Mouse (Mus musculus): Measurements from ENCODE around the gene Tmprss9.

Gene Tmprss9

DNA sequence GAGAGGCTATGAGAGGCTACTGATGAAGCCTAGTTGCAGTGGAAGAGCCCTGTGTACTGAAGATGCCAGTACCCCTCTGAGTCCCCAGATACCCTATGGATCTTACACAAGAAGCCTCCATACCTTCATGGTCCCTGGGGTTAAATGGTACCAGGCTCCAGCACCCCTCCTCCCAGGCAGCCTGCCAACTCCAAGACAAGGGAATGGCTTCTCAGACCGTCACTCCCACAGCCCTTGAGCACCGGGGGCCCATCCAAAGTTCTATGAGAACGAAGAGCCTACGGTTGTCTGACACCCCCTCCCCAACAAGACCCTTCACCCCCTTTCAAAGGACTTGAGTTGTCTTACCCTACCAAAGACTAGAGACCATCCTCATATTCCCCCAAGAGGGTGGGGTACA lies 44.1 kb downstream of the Tmprss9 start:
- DNase-seq (ENCODE audit: low spot score), result no peak

DNA sequence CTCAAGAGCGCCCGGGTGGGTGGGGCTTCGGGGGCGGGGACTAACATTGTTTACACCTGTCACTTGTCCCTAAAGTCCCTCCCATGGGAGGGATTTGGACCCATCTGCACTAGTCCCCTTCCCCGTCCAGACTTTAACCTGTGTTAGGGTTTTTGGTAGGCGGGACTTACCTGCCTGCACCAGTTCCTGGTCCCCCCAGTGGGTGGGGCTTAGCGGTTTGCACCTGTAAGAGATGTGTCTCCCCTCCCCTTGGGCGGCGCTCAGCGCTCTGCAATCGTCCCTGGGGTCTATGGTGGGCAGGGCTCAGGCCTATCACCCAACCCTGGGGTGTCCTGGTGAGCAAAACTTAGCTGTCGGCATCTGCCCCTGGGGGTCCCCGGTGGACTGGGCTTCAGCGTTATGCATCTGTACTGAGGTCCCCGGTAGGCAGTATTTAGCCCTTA lies 45.7 kb downstream of the Tmprss9 start:
- no peak for DNase-seq (ENCODE audit: low spot score)

DNA sequence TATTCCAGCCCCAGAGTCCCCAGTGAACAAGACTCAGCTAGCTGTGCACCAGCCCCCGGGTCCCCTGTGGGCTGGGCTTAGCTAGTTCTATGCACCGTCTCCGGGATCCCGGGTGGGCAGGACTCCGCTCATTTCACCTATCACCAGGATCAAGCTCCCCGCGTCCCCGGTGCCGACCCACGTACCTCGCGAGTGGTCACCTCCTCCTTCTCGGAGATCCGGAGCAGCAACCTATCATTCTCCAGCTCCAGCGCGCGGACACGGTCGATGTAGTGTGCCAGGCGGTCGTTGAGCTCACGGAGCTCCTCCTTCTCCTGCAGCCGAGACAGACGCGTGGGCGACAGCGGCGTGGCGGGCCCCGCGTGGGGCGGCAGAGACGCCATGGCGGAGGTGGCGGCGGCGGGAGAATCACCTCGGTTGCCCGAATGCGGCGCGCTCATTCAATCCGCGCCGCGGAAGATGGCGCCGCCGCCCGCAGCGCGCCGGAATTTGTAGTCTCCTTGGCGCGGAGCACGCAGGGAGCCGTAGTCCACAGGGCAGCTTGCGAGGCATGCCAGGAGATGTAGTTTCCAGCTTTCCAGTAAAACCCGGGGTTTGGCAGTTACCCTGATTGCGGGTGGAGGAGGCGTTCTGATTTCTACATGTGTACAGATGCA lies 46.3 kb downstream of the Tmprss9 start, which contains the start of gene Lmnb2:
Gene Lmnb2 (minus strand): TSS at position 467 of the 656 bp plus-strand sequence.
- DNase-seq (ENCODE audit: low spot score), result peak; percentile 45

DNA sequence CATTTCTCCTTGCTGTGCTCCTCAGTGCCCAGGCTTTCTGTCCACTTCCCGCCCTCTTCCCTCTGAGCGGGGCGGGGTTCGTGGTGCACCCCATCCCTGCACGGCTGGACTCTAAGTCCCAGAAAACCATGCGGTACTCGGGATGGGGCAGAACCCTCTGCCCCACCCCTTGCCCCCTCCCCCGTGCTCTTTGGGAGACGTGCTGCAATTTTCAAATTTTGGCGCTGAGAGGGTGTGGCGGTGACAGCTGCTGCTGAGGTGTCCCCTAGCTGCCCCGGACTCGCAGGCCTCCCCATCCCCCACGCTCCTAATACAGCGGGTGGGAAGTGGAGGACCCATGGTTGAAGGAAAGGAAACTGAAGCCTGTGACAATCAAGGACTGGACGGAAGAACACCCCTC lies 50.3 kb downstream of the Tmprss9 start:
- no peak for DNase-seq (ENCODE audit: low spot score)

DNA sequence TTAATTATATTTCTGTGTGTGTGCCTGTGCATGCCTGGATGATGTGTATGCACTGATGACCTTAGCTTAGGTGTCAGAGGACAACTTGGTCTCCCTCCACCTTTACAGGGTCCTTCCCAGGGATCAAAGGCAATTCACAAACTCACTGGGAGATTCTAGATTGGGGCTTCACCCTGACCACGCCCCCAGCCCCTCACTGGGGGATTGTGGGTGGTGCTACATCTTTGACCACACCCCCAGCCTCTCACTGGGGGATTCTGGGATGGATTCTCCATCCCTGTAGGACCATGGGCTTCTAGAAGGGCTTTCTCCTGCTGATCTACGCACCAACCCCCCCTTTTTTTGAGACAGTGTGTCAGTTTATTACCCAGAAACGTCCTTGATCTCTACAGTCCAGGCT lies 53.8 kb downstream of the Tmprss9 start:
- DNase-seq (ENCODE audit: low spot score), result no peak

DNA sequence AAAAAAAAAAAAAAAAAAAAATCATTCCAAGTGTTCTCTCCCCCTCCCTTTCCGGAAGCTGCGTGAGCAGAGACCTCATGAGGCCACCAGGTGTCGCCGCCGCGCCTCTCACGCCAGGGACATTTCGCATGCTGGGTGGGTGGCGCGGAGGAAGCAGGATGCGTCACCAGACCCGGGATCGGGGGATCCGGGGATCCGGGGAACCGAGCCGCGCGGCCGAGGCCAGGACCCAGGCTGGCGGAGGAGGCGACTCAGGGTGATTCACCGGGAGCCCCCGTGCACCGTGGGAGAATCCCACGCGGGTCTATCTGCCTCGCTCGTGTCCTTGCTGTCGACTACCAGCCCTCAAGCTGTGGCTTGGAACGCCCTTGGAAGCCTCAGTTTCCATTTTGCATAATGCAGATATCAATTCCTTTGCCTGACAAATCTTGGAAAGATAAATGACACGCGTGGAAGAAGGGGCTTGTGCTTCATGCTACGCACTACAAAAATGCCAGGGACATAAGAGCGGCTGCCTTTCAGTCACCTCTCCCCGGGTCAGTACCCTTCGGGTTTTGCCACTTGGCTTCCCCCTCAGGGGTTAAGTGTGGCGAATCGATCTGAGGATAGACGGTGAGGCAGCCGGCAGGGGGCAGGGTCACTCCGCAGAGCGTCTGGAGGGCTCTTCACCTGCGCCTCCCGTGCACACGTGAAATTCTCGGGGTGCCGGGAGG lies 57.1 kb downstream of the Tmprss9 start:
- peak; percentile 72 for DNase-seq (ENCODE audit: low spot score)

DNA sequence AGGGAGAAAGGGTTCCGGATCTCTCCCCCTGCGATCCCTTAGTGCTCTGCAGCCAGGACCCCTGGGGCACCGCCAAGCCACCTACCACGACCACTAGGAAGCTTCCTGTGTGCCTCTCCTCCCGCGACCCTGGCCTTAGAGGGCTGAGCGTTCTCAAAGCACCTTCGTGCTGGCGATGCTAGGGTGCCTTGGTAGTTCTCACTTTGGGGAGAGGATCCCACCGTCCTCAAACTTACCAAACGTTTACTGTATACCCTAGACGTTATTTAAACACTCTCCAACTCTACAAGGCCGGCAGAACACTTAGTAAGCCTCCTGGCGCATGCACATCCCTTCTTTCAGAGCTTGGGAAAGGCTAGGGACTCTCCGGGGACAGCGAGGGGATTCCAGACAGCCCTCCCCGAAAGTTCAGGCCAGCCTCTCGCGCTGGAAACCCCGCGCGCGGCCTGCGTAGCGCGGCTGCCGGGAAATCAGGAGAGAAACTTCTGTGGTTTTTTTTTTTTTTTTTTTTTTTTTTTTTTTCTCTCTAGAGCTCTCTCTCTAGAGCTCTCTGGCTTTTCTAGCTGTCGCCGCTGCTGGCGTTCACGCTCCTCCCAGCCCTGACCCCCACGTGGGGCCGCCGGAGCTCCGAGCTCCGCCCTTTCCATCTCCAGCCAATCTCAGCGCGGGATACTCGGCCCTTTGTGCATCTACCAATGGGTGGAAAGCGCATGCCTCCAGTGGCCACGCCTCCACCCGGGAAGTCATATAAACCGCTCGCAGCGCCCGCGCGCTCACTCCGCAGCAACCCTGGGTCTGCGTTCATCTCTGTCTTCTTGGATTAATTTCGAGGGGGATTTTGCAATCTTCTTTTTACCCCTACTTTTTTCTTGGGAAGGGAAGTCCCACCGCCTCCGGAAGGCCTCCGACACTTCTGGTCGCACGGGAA lies 57.9 kb downstream of the Tmprss9 start, which contains the start of gene Gadd45b:
Gene Gadd45b (plus strand): TSS at position 775 of the 928 bp plus-strand sequence.
- peak; percentile 94 for DNase-seq (ENCODE audit: low spot score)

DNA sequence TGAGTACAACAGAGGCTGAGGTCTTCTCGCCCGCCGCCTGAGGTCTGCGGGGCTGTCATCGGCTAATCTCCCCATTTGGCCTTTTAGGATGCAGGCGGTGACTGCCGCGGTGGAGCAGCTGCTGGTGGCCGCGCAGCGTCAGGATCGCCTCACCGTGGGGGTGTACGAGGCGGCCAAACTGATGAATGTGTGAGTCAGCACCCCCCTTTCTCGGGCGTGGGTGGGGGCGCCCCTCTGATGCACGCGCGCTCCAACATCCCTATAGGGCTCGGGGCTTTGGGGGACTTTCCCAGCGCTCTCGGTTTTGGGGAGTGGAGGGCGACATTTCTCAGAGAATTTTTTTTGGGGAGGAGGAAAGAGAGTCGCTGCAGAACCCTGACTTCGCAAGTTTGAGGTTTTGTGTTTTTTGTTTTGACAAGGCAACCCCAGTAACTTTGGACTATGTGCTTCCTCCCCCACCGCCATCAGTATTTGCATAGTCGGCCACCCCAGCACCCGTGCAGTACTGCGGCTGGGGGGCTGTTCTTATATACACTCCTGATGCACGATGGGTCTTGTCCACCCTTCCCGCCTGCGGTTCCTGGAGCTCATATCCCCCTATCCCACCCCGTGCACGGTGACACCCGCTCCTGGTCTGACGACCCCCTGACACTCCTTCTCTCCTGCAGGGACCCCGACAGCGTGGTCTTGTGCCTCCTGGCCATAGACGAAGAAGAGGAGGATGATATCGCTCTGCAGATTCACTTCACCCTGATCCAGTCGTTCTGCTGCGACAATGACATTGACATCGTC lies 58.9 kb downstream of the Tmprss9 start:
- no peak for DNase-seq (ENCODE audit: low spot score)

DNA sequence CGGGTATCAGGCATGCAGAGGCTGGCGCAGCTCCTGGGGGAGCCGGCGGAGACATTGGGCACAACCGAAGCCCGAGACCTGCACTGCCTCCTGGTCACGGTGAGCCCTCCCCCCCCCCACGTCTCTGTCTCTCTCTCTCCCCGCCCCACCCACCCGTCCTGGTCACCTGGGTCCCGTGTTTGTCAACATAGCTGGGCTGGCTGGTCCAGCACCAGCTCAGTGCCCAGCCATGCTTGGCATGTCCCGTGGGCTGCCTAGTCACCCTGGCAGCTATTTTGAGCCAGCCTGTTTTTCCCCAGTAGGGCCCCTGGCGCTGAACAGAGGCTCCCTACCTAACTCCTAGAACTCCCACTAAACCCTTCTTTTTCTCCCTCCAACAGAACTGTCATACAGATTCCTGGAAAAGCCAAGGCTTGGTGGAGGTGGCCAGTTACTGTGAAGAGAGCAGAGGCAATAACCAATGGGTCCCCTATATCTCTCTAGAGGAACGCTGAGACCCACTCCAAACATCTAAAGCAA lies 59.6 kb downstream of the Tmprss9 start:
- no peak for DNase-seq (ENCODE audit: low spot score)

DNA sequence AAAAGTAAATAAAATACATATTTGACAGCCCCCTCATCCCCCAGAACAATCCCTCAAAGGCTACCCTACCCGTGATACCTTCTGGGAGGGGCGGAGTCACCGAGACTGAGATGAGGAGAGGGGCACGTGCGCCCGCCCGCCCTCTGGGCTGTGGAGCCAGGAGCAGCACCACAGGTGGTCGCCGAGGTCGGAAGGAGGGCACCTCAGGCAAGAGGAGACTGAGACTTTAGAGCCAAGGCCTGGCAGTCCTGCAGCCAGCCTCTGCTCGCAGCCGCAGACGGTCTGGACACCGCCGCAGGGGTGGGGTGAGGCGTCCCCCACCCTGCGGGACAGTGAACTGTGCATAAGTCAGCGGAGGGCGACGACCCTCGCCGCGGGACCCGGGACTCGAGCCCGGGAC lies 60.0 kb downstream of the Tmprss9 start:
- no peak for DNase-seq (ENCODE audit: low spot score)

DNA sequence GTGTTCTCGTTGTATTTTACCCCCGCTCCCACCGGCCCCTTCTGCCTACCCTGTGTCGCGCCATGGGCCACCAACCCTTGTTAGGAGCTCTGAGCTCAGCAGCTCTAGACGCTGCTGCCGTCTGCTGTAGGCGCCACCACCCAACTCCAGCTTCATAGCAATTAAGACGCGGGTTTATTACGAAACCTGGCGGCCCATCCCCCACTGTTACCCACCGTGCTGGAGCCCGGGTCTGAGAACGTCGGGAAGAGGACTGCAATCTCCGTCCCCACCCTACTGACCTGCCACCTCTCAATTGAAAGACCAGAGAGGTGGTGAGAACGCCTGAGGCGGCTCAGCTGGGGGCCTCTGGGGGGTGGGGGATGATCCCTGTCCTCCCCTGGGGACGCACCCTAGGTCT lies 60.6 kb downstream of the Tmprss9 start:
- no peak for DNase-seq (ENCODE audit: low spot score)

DNA sequence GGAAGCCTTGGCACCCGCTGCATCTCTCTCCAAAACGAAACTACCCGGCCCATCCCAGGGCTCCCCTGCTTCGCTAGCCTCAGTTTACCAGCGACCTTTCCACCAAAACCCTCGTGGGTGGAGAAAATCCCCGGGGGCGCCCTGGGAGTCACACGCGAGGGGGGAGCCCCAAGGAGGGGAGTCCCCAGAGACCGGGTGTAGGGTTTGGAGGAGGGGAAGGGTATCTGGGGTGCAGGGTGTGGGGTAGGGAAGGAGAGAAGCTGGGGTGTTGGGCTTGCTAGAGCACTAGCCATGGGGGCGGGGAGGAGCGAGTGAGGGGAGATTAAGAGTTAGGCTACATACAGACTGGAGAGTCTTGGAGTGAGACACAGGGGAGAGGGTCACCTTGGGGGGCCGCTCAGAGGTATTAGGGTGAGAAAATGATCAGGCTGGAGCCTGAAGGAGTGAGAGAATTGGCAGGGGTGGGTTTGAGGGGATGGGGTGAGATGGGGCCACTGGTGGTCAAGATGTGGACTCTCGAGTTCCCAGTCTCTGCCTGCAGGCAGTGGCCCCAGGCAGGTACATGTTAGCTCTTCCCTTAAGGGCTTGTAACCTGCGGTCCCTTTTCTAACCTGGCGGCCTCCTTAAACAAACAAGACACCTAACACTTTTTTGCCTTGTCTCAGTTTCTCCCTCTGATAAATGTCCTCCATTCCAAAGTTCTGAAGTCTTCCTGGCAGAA lies 61.2 kb downstream of the Tmprss9 start:
- no peak for DNase-seq (ENCODE audit: low spot score)

DNA sequence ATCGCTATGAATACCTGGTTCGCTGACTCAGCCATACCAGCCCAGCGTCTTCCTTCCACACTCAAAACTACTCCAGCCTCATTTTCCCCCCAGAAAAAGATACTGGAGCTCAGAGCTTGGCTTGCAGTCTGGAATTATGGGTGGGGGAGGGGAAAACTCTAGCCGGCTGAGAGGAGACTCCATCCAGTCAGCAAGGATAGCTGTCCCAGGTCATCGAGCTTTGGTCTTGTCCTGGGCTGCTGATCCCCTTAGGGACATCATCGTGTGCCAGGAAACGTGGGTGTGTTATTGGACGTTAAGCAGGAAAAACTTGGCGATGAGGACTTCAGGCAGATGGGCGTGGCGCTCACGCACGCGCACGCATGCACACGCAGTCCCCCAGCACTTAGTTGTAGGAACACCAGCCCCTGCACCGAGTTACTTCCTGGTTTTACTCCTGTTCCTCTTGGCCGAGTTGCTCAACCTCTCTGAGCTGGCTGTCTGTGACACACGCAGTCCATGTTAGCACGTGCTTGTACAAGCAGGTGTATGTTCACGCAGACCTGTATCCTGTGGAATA lies 61.9 kb downstream of the Tmprss9 start:
- DNase-seq (ENCODE audit: low spot score), result no peak

DNA sequence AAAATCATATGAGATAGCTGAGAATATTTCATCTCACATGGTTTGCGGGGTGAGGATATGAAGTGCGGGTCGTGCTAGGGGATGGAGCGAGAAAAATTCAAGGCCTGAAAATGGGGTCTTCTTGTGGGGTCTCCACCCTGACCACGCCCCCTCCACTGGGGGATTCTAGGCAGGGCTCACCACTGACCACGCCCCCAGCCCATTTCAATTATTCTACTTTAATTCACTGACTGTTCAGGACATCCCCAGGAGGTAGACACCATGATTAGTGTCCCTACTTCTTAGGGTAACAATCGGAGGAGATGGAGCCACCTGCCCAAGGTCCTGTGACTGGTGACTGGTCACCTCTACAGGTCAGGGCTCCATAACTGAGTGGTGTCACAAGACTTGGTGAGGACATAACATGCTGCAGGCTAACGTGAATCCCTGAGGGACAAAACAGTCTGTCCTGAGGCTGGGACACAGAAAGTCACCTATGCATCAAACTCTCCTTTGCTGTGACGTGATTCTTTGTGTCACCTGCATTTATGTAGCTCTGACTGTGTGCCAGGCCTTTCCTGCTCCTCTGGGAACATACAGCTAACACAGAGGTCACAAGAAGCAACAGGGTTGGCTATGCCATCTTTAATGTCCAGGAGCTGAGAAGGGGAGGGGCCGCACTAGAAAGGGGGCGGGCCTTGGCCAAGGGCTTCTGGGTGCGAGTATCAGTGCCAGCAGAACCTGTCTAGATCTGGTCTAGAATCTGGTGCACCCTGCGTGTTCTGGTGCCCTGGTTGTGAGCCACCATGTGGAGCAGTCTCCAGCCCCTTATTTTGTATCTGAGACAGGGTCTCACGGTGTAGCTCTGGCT lies 62.7 kb downstream of the Tmprss9 start:
- no peak for DNase-seq (ENCODE audit: low spot score)

DNA sequence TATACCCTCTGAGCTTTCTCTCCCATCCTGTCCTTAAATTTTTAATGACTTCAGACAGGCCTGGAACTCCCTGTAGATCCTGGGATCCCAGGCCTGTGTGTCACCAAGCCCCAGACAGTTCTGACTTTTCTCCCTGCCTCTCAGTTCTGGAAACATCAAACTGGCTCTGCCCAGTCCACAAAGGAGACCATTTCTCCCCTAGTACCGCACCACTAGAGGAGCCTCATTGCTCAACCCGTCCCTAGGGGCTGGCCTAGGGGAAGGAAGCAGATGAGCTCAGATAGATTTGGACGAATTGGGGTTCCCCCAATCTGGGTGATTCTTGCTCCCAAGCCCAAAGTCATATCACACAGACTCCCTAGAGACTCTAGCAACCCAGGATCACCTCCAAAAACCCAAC lies 63.6 kb downstream of the Tmprss9 start:
- no peak for DNase-seq (ENCODE audit: low spot score)

DNA sequence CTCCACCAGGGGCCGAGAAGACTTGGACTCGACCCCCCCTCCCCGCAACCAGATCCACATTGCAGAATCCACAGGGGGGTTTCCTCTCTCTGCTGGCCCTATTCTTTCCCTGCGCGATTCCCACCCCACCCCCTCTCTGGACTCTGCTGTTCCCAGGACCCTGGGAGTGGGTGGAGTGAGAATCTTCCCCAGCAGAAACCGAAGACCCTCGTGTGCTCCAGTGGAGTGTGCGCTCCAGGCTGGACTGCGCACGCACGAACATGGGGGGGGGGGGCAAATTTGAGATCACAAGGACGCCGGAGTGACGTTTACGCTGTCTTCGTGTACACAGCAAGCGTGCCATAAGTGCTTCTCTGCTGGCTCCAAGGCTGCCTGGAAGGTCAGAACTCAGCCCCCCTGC lies 64.0 kb downstream of the Tmprss9 start:
- no peak for DNase-seq (ENCODE audit: low spot score)

DNA sequence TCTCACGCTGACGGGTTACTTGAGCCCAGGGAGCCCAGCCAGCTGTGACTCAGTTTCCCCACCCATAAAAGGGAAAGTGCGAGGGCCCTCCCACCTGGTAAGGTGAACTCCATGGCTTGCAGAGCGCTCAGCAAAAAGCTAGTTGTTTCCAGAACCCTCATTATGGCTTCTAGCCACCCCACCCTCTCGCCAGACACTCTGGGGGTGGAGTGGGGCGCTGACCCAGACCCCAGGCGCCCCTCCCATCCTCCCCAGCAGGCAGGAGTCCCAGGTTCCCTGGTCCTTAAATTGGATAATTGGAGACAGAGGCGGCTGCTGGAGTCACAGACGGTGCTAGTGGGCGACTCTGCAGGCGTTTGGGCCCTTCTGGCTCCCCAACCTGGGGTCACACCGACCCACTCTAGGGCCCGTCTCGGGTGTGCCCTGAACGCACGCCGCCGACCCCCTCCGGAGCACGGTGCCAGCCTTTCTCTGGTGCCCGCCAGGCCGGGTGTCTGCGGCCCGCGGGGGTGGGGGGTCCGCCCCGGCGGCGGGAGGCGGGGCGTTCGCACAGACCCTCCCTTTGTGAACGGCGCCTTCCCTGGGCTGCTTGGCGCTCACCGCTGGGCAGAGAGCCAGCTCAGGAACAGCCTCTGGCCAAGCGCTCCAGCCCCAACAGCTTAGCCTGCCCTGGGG lies 64.6 kb downstream of the Tmprss9 start:
- DNase-seq (ENCODE audit: low spot score), result peak; percentile 61

DNA sequence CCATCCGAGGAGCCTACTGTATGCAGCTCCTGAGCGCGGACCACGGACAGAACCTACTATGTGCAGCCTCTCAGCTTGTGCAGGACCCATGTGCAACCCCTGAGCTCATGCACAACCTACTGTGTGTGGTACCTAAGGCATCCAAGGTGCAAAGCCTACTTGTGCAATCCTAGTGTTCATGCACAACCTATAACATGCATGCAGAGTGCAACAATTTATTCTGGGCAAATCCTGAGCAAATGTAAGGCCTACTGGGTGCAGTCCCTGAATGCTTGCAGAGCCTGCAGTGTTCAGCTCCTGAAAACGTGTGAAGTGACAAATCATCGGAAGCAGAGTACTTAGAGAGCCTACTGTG lies 65.1 kb downstream of the Tmprss9 start:
- DNase-seq (ENCODE audit: low spot score), result no peak

DNA sequence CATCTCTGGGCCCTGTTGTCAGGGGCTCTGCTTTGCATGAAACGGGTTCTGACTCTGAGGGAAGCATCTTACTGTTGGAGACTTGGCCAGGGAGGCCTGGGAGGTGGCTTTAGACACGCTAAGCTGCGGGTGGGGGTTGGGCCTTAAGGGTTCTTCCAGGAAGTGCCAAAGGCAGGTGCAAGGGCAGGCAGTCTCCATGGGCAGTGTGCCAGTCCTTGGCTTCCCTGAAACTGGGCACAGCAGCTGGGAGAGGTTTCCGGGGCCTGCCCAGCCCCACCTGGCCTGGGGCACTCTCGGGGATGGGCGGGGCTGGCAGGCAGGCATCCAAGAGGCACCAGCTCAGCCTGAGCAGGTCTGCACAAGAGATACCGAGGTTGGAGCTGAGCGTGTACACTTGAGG lies 66.0 kb downstream of the Tmprss9 start:
- DNase-seq (ENCODE audit: low spot score), result no peak
